Mouse (Mus musculus): ENCODE measurements around the gene Aspg. TPM values are rescaled to one million over a fixed set of nuclear protein-coding genes. Genes with fewer than 3 reads are reported as not detected.
A peak's percentile ranks its signal among the peaks of the same experiment; 100 is the strongest.

Gene Aspg
- 39.2 and 52.5 TPM in 2 replicates for polyA plus RNA-seq (2012; rRNA removed)

DNA sequence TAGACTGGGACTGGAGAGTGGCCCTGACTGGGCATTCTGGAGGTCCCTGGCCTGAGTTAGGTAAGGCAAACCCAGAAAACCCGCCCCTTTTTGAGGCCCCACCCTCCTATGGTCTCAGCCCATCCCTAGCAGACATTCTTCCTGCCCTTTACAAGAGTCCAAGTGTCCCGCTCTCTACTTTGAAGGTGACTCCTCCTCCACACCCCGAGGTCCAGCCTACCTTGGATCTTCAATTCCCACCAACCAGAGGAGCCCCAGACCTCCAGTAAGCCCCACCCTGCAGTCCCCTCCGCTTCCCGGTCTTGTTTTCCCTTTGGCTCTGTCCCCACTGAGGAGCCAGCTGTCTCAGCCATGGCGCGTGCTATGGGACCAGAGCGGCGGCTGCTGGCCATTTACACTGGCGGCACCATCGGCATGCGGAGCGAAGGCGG, at the start of gene Aspg:
Aspg (plus strand) TSS at position 139 of the 431 bp plus-strand sequence.
- WGBS, result 6% methylated on average over 14 of the region's 14 CpGs
- Histone ChIP-seq H3K27ac (ENCODE audit: insufficient read depth, low read depth, low read length) (peak within 1 kb of the TSS; percentile 7; the same call in 1 of the 2 replicates), H3K4me3 (ENCODE audit: insufficient read depth, low read depth, low read length) (peak within 1 kb of the TSS; percentile 46; the same call in 1 of the 2 replicates), H3K4me1 (ENCODE audit: control insufficient read depth, insufficient read depth, low read length) (peaks cover 7% of the 10 kb centered on the region; the same call in 1 of the 2 replicates), H3K36me3 (ENCODE audit: control insufficient read depth, insufficient read depth, low read length) (no peaks in the 10 kb centered on the region), H3K27me3 (replicated peaks; ENCODE audit: control insufficient read depth, insufficient read depth, low read length) (no peaks in the 10 kb centered on the region)
- peak; percentile 86 for DNase-seq
- TF ChIP-seq POLR2A (IDR thresholded peaks at IDR 0.05; ENCODE audit: low read depth, low read length), result no peak
- TF ChIP-seq CTCF (conservative IDR thresholded peaks at IDR 0.05; ENCODE audit: insufficient read depth, insufficient read length, low read depth, low read length), result no peak

DNA sequence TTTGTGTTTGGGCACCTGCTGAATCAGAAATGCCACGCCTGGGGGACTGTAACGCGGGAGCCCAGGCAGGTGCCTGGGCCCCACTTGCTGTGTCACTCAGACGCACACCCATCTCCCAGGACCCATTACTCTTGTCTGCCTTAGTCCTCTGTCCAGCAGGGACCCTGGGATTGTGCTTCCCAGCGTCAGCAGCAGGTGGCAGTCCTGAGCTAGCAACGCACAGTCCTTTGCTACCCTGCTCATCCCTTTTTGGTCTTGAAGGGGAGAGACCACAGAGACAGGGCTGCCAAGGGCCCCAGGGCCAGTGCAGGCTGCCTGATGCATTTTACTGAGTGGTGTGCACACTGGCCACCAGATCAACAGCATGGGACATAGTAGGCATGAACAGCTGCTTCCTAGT, 28.8 kb upstream of the Aspg start:
- WGBS, result 4% methylated on average over 6 of the region's 6 CpGs
- no peak overlapping the region for H3K27ac ChIP-seq (ENCODE audit: insufficient read depth, low read depth, low read length)
- no peak for TF ChIP-seq POLR2A (IDR thresholded peaks at IDR 0.05; ENCODE audit: low read depth, low read length)
- peak; percentile 96 for TF ChIP-seq CTCF (conservative IDR thresholded peaks at IDR 0.05; ENCODE audit: insufficient read depth, insufficient read length, low read depth, low read length)
- no peaks in the 10 kb centered on the region for H3K36me3 ChIP-seq (ENCODE audit: control insufficient read depth, insufficient read depth, low read length)
- H3K4me1 ChIP-seq (ENCODE audit: control insufficient read depth, insufficient read depth, low read length), result no peaks in the 10 kb centered on the region
- DNase-seq, result peak; percentile 75
- H3K27me3 ChIP-seq (replicated peaks; ENCODE audit: control insufficient read depth, insufficient read depth, low read length), result no peaks in the 10 kb centered on the region
- no peak overlapping the region for H3K4me3 ChIP-seq (ENCODE audit: insufficient read depth, low read depth, low read length)

DNA sequence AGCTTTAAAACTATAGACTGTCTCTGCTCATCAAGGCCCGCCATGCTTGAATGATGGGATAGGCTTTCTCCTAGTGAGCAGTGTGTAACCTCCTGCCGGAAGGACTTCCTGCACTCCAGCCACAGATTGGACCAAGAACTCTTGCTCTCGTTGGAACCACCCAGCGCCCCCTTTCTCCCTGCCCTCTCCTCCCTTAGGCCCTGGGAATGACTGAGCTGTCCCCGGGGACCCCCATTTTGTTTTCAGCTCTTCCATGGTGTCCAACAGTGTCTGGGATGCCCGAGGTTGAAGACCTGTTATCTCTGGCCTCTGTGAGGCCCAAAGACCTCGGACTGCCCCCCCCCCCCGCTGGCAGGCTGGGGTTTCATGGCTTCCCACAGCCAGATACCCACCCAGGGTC, 26.6 kb upstream of the Aspg start:
- TF ChIP-seq CTCF (conservative IDR thresholded peaks at IDR 0.05; ENCODE audit: insufficient read depth, insufficient read length, low read depth, low read length) (no peak), POLR2A (IDR thresholded peaks at IDR 0.05; ENCODE audit: low read depth, low read length) (no peak)
- WGBS, result 71% methylated on average over 8 of the region's 8 CpGs

DNA sequence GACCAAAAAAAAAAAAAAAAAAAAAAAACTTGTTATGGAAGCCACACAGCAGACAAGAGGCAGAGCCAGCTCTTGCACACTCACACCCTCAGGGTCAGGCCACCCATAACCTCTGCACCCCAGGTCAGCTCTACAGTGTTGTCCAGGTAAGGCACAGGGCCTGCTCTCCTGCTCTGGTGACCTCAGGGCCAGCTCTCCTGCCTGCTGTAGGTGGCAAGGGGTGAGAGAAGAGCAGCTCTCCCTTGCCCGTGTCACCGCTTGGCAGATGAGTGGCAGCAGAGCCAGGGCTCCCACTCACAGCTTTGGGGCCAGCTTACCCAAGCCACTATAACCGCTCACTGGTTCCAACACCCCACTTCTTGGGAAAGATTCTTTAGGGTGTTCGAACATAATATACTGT, 25.6 kb upstream of the Aspg start:
- DNase-seq, result no peak
- H3K4me3 ChIP-seq (ENCODE audit: insufficient read depth, low read depth, low read length), result no peak overlapping the region
- TF ChIP-seq POLR2A (IDR thresholded peaks at IDR 0.05; ENCODE audit: low read depth, low read length) (no peak), CTCF (conservative IDR thresholded peaks at IDR 0.05; ENCODE audit: insufficient read depth, insufficient read length, low read depth, low read length) (no peak)
- H3K27ac ChIP-seq (ENCODE audit: insufficient read depth, low read depth, low read length), result no peak overlapping the region
- WGBS, result 88% methylated on average over 4 of the region's 4 CpGs
- no peaks in the 10 kb centered on the region for H3K27me3 ChIP-seq (replicated peaks; ENCODE audit: control insufficient read depth, insufficient read depth, low read length)
- no peaks in the 10 kb centered on the region for H3K36me3 ChIP-seq (ENCODE audit: control insufficient read depth, insufficient read depth, low read length)
- no peaks in the 10 kb centered on the region for H3K4me1 ChIP-seq (ENCODE audit: control insufficient read depth, insufficient read depth, low read length)

More for the DNA sequence above, 26.6 kb upstream of the Aspg start:
- no peak for DNase-seq
- H3K36me3 ChIP-seq (ENCODE audit: control insufficient read depth, insufficient read depth, low read length), result no peaks in the 10 kb centered on the region
- no peaks in the 10 kb centered on the region for H3K27me3 ChIP-seq (replicated peaks; ENCODE audit: control insufficient read depth, insufficient read depth, low read length)
- no peaks in the 10 kb centered on the region for H3K4me1 ChIP-seq (ENCODE audit: control insufficient read depth, insufficient read depth, low read length)
- no peak overlapping the region for H3K27ac ChIP-seq (ENCODE audit: insufficient read depth, low read depth, low read length)
- no peak overlapping the region for H3K4me3 ChIP-seq (ENCODE audit: insufficient read depth, low read depth, low read length)

DNA sequence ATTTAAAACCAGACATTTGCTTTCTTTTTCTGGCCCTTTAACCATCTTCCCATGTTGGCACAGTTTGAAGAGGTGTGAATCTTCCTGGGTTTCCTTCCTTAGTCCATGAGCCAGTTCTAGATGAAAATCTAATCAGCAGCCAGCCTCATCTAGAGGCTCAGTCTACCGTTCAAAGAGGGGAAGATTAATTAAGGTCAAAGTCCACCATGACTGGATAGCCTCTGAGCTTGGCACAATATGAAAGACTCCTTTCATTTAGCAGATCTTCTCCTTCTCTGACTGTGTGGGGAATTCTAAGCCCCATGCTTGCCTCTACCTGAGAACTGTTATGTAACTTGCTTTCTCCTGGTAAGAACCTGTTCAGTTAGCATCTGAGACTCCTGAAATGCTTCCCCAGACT, 24.2 kb upstream of the Aspg start:
- no peaks in the 10 kb centered on the region for H3K36me3 ChIP-seq (ENCODE audit: control insufficient read depth, insufficient read depth, low read length)
- H3K27ac ChIP-seq (ENCODE audit: insufficient read depth, low read depth, low read length), result no peak overlapping the region
- H3K4me3 ChIP-seq (ENCODE audit: insufficient read depth, low read depth, low read length), result no peak overlapping the region
- H3K27me3 ChIP-seq (replicated peaks; ENCODE audit: control insufficient read depth, insufficient read depth, low read length), result no peaks in the 10 kb centered on the region
- WGBS, result 8% methylated on average over 1 of the region's 1 CpGs
- DNase-seq, result peak; percentile 42
- no peaks in the 10 kb centered on the region for H3K4me1 ChIP-seq (ENCODE audit: control insufficient read depth, insufficient read depth, low read length)
- TF ChIP-seq CTCF (conservative IDR thresholded peaks at IDR 0.05; ENCODE audit: insufficient read depth, insufficient read length, low read depth, low read length) (no peak), POLR2A (IDR thresholded peaks at IDR 0.05; ENCODE audit: low read depth, low read length) (no peak)

DNA sequence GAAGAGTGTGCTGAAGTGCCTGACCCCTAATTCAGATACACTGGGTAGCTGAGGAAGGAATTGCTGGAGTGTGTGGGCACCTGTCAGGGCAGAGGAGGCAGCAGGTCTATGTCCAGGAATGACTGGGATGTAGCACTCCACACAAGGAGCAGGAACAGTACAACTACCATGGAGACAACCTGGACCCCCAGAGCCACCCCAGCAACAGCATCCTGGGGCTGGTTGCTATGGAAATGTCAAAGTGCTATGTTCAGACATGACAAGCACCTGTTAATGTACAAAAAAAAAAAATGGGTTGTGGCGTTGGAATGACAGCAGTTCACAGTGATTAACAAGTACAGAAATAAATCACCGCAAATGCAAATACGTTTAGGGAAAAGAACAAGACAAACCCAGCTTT, 20.2 kb upstream of the Aspg start:
- no peaks in the 10 kb centered on the region for H3K4me1 ChIP-seq (ENCODE audit: control insufficient read depth, insufficient read depth, low read length)
- DNase-seq, result no peak
- no peaks in the 10 kb centered on the region for H3K27me3 ChIP-seq (replicated peaks; ENCODE audit: control insufficient read depth, insufficient read depth, low read length)
- H3K27ac ChIP-seq (ENCODE audit: insufficient read depth, low read depth, low read length), result no peak overlapping the region
- WGBS, result 78% methylated on average over 3 of the region's 3 CpGs
- TF ChIP-seq CTCF (conservative IDR thresholded peaks at IDR 0.05; ENCODE audit: insufficient read depth, insufficient read length, low read depth, low read length), result no peak
- TF ChIP-seq POLR2A (IDR thresholded peaks at IDR 0.05; ENCODE audit: low read depth, low read length), result no peak
- H3K4me3 ChIP-seq (ENCODE audit: insufficient read depth, low read depth, low read length), result no peak overlapping the region
- H3K36me3 ChIP-seq (ENCODE audit: control insufficient read depth, insufficient read depth, low read length), result no peaks in the 10 kb centered on the region

DNA sequence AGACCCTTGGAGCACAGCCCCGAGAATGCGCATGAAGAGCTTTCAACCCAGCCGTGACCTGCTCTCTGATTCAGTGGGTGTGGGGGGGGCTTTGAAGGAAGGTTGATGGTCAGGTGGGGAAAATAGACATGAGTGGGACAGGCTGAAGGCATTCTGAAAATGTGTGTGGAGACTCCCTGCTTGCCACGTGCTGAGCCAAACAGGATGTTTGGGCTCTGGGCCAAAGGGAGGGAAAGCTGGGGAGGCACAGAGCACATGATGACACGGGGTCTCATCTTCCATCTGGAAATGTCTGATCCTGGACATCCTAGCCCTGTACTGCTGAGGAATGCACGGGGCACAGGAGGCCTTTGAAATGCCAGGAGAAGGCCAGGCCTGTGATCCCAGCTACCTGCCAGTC, 19.8 kb upstream of the Aspg start:
- H3K4me1 ChIP-seq (ENCODE audit: control insufficient read depth, insufficient read depth, low read length), result no peaks in the 10 kb centered on the region
- TF ChIP-seq POLR2A (IDR thresholded peaks at IDR 0.05; ENCODE audit: low read depth, low read length) (no peak), CTCF (conservative IDR thresholded peaks at IDR 0.05; ENCODE audit: insufficient read depth, insufficient read length, low read depth, low read length) (no peak)
- WGBS, result 45% methylated on average over 6 of the region's 6 CpGs
- no peak for DNase-seq
- no peaks in the 10 kb centered on the region for H3K36me3 ChIP-seq (ENCODE audit: control insufficient read depth, insufficient read depth, low read length)
- H3K4me3 ChIP-seq (ENCODE audit: insufficient read depth, low read depth, low read length), result no peak overlapping the region
- no peaks in the 10 kb centered on the region for H3K27me3 ChIP-seq (replicated peaks; ENCODE audit: control insufficient read depth, insufficient read depth, low read length)
- no peak overlapping the region for H3K27ac ChIP-seq (ENCODE audit: insufficient read depth, low read depth, low read length)
